Mouse (Mus musculus): Measurements from ENCODE around the gene Olfr633.

DNA sequence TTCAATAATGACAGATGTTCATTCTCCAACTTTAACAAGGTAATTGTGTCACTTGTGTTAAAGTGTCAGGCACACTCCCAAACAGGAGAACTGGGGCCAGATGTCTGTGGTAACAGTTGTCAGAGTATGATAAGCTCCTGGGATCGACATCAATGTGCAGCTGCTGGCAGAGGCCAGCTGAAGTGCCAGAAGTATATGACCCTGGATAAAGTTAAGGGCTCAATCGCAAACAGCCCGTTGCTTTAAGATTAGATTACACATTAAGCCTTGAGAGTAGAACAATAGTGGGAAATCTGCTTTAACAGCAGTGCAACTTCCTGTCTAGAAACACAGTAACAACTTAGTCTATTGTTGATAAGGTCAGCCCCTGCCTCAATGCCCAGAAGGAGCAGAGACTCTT, 34.2 kb upstream of the Olfr633 start:
- TF ChIP-seq CTCF (IDR thresholded peaks at IDR 0.05; ENCODE audit: borderline replicate concordance, insufficient read depth, low read depth, low read length) = no peak
- no peak for TF ChIP-seq POLR2A (IDR thresholded peaks at IDR 0.05; ENCODE audit: borderline replicate concordance, insufficient read depth, low read length)
